Mouse (Mus musculus): ENCODE measurements around the gene Cd52. TPM values are rescaled to one million over a fixed set of nuclear protein-coding genes. Genes with fewer than 3 reads are reported as not detected.

Gene Cd52
- total RNA-seq, 1 experiment from 2014 or later, result 342 TPM

DNA sequence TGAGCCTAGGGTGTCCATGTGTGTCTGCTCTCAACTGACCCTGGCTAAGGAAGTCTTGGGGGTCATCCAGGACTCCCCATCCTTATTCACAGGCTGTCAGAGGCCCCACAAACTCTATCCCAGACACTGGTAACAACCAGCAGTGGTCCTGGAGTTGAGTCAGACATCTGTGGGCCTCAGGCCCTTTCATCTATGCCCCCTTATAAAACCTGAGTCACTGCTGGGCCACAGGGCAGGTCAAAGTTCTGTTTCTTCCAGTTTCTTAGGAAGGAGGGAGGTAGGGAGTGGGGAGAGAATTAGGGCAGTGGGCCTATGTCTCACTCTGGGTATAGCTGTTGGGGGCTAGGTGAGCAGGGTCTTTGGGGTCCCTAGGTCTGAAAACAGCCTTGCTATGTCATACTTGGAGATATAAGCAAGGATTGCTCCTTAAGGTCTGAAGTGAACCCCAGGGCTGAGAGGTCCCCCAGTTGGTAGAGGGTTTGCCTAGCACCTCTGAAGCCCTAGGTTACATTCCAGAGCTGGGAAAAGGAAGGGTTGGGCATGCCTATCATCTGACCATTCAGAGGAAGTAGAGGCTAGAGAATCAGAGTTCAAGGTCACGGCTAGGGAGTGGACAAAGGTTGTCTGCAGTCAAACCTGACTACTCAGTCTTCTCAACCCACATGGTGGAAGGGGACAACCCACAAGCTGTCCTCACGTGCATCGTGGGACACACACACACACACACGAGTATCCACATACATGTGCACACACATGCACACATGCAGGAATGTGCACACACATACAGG, 25.9 kb downstream of the Cd52 start:
- no peak for ATAC-seq (replicated peaks in 1 of 2; ENCODE audit: insufficient read depth in 1 of 2, low FRiP score in 2 of 2, low TSS enrichment in 1 of 2, low read depth in 1 of 2, poor library complexity in 2 of 2, severe bottlenecking in 2 of 2)

DNA sequence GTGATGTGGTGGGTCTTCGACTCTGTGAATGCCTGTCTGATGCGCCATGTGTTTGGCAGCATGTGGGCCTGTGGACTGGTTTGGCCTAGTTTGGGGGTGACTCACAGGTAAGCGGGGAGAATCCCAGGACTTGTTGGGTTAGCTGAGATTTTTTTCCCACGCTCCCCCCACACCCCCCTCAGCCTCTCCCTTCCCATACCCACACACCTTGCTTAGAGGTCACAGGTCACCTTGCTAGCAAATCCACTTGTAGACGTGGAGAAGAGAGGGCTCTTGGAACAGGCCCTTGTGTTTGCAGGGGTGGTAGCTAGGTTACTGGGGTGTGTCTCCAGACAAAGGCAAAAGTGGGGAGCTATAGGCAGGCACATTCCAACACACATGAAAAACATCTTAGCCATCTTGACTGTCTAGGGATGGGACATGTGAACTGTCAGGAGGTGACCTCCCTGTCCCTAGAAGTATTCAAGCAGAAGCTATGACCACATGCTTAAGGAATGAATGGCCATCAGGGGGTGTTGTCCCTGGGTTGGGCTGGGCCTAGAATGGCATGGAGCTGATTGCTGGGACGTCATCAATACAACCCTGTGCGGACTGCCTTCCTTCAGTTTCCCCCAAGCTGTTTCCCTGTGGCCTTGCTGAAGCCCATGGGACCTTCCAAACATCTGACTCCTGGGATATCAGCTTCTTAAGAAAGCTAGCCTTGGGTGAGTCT, 26.9 kb downstream of the Cd52 start:
- no peak for ATAC-seq (replicated peaks in 1 of 2; ENCODE audit: insufficient read depth in 1 of 2, low FRiP score in 2 of 2, low TSS enrichment in 1 of 2, low read depth in 1 of 2, poor library complexity in 2 of 2, severe bottlenecking in 2 of 2)

- no peak for ATAC-seq (replicated peaks in 1 of 2; ENCODE audit: insufficient read depth in 1 of 2, low FRiP score in 2 of 2, low TSS enrichment in 1 of 2, low read depth in 1 of 2, poor library complexity in 2 of 2, severe bottlenecking in 2 of 2)
Observed at GRCm38 (mm10) chr4:134067383-134067782, 27.5 kb downstream of the Cd52 start.

DNA sequence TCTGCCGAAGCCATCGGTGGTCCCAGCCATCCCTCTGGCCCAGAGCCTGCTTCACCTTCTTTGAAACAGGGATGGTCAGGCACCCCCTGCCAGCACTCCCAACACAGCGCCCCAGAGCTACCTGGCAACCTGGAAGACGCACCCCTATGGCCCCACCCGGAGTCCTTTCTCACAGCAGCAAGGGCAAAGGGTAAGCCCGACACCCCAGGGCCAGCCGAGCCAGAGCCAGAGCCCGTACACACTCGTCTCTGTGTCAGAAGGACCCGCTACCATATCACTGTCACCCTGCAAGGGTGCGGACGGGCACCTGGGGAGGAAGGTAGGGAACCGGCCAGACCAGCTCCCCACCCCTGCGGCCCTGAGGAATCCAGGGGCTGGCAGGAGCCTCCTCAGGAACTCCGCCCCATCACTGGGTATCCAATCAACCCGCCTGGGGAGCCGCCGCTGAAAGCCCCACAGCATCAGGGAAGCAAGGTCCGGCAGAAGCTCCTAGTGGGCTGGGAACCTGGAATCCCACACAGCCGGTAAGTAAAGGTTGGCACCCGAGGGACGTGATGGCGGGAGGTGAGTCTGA, 29.4 kb downstream of the Cd52 start:
- ATAC-seq (replicated peaks in 1 of 2; ENCODE audit: insufficient read depth in 1 of 2, low FRiP score in 2 of 2, low TSS enrichment in 1 of 2, low read depth in 1 of 2, poor library complexity in 2 of 2, severe bottlenecking in 2 of 2), result no peak

DNA sequence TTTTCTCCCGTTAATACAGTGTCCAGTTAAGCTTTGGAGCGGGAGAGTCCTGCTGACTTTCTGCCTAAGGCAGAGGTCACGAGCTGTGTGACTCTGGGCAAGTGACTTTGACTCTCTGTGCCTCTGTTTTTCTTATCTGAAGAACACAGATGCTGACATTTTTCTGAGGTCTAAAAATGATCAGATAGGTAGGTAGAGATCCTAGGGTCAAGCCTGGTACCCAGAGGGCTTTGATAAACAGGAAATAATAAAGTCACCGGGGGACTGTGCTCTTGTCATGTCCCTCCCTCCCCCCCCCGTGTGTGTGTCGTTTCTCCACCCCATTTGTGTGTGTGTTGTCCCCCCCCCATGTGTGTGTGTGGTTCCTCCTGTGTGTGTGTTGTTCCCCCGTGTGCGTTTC, 32.3 kb downstream of the Cd52 start:
- ATAC-seq (replicated peaks in 1 of 2; ENCODE audit: insufficient read depth in 1 of 2, low FRiP score in 2 of 2, low TSS enrichment in 1 of 2, low read depth in 1 of 2, poor library complexity in 2 of 2, severe bottlenecking in 2 of 2), result no peak

- ATAC-seq (replicated peaks in 1 of 2; ENCODE audit: insufficient read depth in 1 of 2, low FRiP score in 2 of 2, low TSS enrichment in 1 of 2, low read depth in 1 of 2, poor library complexity in 2 of 2, severe bottlenecking in 2 of 2), result no peak
Observed at GRCm38 (mm10) chr4:134061944-134062446, 32.9 kb downstream of the Cd52 start.

DNA sequence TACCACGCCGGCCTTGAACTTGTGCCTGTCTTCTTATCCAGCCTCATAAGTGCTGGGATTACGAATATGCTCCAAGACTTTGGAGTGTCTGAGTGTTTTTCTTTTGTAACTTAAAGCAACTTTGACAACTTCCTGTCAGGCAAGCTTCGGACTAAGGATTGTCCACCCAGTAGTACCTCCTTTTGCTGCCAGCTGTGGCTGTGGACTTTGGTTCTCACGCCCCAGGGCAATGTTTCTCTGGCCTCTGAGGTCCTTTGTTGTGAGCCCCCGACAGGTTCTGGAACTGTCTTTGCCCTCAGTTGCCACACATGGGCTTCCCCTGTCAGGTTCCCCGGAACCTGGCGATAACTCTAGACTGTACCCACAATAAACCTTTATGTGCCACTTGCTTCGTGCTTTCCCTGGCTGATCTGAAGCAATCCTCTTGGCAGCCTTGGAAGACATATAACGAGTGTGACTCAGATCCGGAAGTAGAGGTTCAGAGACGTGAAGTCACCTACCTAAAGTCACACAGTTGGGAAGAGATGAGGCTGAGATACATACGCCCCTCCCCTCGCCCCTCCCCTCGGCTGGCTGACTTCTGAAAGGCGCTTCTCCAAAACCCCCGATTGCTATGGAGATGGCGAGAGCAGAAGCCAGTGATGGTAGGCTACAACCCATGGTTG, 33.6 kb downstream of the Cd52 start:
- ATAC-seq (replicated peaks in 1 of 2; ENCODE audit: insufficient read depth in 1 of 2, low FRiP score in 2 of 2, low TSS enrichment in 1 of 2, low read depth in 1 of 2, poor library complexity in 2 of 2, severe bottlenecking in 2 of 2), result no peak

GRCm38 (mm10) chr4:134060135-134060865, 34.6 kb downstream of the Cd52 start, which contains the start of gene Crybg2:
Crybg2 (plus strand) TSS chr4:134060815.
- ATAC-seq (replicated peaks in 1 of 2; ENCODE audit: insufficient read depth in 1 of 2, low FRiP score in 2 of 2, low TSS enrichment in 1 of 2, low read depth in 1 of 2, poor library complexity in 2 of 2, severe bottlenecking in 2 of 2), result no peak

DNA sequence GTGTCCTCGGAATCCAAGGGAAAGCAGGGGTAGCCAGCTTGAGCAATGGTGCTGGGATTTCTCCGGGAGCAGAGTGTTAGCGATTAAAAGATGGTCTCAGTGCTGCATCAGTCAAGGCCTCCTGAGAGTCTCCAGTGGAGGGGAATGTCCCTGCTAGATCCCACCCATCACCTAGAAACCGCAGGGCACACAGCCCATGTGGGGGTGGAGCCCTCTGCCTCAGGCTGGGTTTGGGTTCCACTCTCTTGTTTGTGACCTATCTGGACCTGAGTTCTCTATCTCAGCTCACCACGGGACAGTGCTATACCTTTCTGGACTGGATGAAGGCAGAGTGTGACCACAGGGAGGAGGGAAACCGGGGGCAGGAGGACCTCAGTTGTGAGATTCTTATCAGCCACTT, 36.0 kb downstream of the Cd52 start:
- ATAC-seq (replicated peaks in 1 of 2; ENCODE audit: insufficient read depth in 1 of 2, low FRiP score in 2 of 2, low TSS enrichment in 1 of 2, low read depth in 1 of 2, poor library complexity in 2 of 2, severe bottlenecking in 2 of 2), result no peak

- ATAC-seq (replicated peaks in 1 of 2; ENCODE audit: insufficient read depth in 1 of 2, low FRiP score in 2 of 2, low TSS enrichment in 1 of 2, low read depth in 1 of 2, poor library complexity in 2 of 2, severe bottlenecking in 2 of 2), result no peak
Observed at GRCm38 (mm10) chr4:134058166-134058715, 36.6 kb downstream of the Cd52 start.

GRCm38 (mm10) chr4:134053538-134053937, 41.3 kb downstream of the Cd52 start, which contains the start of gene Zfp683:
Zfp683 (plus strand) TSS chr4:134053838.
- ATAC-seq (replicated peaks in 1 of 2; ENCODE audit: insufficient read depth in 1 of 2, low FRiP score in 2 of 2, low TSS enrichment in 1 of 2, low read depth in 1 of 2, poor library complexity in 2 of 2, severe bottlenecking in 2 of 2), result no peak

- ATAC-seq (replicated peaks in 1 of 2; ENCODE audit: insufficient read depth in 1 of 2, low FRiP score in 2 of 2, low TSS enrichment in 1 of 2, low read depth in 1 of 2, poor library complexity in 2 of 2, severe bottlenecking in 2 of 2), result peak; percentile 83 to 89
Observed at GRCm38 (mm10) chr4:134052560-134052959, 42.3 kb downstream of the Cd52 start.

GRCm38 (mm10) chr4:134051912-134052311, 43.0 kb downstream of the Cd52 start:
- no peak for ATAC-seq (replicated peaks in 1 of 2; ENCODE audit: insufficient read depth in 1 of 2, low FRiP score in 2 of 2, low TSS enrichment in 1 of 2, low read depth in 1 of 2, poor library complexity in 2 of 2, severe bottlenecking in 2 of 2)

DNA sequence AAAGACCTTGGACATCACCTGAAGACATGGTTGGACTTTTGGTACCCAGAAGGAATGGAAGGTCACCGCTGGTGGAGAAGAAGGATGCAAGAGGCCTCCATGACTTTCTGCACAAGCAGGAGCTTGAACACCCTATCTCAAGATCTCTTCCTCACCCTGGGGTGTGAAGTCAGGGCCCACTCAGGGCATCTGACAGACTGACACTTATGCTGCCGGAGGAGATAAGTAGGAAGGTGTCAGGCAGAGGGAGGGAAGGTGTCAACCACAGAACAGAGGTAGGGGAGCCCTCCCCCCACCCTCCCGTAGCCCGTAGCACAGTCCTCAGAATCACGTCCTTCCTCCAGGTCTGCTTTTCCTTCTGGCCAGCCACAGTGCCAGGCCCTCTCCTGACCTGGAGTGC, 47.2 kb downstream of the Cd52 start:
- ATAC-seq (replicated peaks in 1 of 2; ENCODE audit: insufficient read depth in 1 of 2, low FRiP score in 2 of 2, low TSS enrichment in 1 of 2, low read depth in 1 of 2, poor library complexity in 2 of 2, severe bottlenecking in 2 of 2), result no peak

GRCm38 (mm10) chr4:134043041-134043440, 51.8 kb downstream of the Cd52 start:
- peak; percentile 59 to 60; a peak in 3 of 4 replicates for ATAC-seq (replicated peaks in 1 of 2; ENCODE audit: insufficient read depth in 1 of 2, low FRiP score in 2 of 2, low TSS enrichment in 1 of 2, low read depth in 1 of 2, poor library complexity in 2 of 2, severe bottlenecking in 2 of 2)

DNA sequence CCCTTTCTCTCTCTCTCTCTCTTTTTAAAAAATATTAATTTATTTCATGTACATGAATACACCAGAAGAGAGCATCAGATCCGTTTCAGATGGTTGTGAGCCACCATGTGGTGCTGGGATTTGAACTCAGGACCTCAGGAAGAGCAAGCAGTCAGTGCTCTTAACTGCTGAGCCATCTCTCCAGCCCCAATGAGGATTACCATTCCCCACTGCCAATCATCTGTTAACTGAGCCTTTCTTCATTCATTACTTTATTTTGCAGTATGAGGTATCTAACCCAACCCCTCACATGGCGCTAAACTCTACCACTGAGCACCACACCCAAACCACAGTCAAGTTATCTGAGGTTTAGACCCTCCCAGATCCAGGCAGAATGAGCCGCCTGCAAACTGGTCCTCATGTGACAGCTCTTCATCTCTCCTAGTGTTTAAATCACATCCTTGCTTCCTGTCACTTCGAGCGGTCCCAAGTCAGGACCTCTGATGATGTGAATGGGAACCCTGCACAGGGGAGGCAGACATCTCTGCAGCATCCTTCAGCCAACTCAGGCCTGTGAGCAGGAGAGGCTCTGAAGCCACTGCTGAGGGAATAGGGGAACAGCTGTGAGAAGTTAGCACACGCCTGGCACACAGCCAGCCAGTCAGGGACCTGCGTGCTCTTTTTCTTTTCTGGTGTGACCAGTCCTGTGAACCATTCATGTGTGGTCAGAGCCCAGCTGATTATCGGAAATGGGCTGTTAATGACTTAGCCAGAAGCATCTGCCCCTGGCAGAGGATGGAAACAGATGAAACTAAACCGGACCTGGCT, 53.4 kb downstream of the Cd52 start:
- peak; percentile 71 to 73 for ATAC-seq (replicated peaks in 1 of 2; ENCODE audit: insufficient read depth in 1 of 2, low FRiP score in 2 of 2, low TSS enrichment in 1 of 2, low read depth in 1 of 2, poor library complexity in 2 of 2, severe bottlenecking in 2 of 2)

Data from hematopoietic stem cell, adult 5-6 weeks (primary cell).